Mouse (Mus musculus): Measurements from ENCODE around the gene Uba5.

The Uba5 gene

DNA sequence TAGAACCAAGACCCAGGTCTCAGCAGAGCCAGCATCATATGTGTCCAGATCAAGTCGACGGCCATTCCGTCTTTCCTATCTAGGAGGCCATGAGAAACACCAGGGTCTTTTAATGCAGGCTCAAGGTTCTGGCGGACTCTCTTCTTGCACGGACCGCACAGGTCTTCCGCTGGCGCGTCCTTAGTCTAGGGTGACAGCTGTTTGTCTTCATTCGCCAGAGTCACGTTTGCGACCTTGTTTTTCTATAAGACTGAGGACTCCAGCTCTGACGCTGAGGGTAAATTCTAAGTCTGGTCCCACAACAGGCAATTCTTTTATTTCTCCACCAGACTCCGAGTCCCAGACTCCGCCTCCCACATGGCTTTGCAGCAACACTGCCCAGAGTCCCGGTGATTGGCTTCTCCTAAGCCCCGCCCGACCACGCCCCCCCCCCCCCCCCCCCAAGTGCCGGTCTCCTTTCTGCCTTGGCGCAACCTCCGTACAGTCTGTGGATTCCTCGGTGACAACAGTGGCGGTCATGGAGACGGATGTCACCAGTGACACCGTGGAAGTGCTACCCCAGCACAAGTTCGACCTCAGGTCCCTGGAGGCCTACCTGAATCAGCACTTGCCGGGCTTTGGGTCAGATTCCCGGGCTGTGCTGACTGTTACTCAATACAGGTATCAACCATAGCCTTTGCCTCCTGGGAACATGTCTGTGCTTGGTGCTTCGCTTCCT lies 469 bp upstream of the Uba5 start, which contains the start of gene Acad11:
TSS of gene Acad11 (plus strand) at position 134 of the 718 bp plus-strand sequence.
- peak; percentile 80 for DNase-seq (ENCODE audit: low spot score)

DNA sequence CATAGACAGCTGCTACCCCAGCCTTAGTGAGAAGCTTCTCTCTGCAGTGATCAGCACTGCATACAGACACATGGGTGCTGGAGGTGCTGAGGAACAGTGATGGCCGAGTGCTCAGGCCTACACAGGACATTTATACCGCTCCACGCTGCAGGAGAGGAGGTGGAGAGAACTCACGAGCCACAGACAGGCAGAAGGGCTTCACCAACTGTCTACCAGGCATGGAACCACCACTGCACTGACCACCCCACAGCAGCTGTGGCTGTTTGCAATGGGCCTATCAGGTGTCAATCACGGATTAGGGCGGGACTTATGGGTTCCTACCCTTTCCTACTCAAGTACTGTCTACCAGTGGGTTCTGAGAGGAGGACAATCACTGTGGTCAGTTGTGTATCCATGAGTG lies 11.9 kb downstream of the Uba5 start:
- DNase-seq (ENCODE audit: low spot score) = no peak

DNA sequence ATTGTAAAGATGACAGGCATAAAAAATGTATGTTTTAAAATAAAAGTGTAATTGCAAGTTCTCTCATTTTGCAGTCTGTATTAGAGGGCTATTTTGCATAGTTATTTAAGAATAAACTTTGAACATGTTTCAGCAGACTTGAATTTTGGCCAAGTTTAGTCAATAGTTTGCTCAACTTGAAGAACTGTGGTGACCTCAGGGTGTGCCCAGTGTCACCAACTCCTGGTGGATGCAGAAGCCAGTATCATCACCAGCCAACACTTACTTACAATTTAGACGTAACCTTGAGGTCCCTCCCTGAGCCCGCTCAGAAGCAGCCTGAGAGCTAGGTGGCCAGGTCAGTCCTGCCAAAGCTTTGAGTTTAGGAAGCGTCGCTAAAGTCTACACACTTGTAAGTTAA lies 19.3 kb downstream of the Uba5 start:
- no peak for DNase-seq (ENCODE audit: low spot score)

DNA sequence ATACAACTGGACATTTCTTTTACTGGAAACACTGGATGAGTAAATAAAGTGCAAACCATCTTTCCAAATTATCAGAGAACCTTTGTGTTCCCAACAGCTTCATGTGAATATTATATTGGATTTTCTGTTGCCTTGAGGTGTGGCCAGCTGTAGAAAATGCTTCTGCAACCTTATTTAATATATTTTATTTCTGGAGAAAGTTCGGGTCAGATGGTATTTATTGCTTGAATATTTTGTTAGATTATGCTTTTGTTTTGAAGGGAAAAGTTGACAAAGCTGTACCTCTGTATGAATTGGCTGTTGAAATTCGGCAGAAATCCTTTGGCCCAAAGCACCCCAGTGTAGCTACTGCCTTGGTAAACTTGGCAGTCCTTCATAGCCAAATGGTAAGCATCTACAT lies 22.6 kb downstream of the Uba5 start, which contains the start of gene Gm28305:
TSS of gene Gm28305 (plus strand) at position 301 of the 400 bp plus-strand sequence.
- DNase-seq (ENCODE audit: low spot score) = no peak

DNA sequence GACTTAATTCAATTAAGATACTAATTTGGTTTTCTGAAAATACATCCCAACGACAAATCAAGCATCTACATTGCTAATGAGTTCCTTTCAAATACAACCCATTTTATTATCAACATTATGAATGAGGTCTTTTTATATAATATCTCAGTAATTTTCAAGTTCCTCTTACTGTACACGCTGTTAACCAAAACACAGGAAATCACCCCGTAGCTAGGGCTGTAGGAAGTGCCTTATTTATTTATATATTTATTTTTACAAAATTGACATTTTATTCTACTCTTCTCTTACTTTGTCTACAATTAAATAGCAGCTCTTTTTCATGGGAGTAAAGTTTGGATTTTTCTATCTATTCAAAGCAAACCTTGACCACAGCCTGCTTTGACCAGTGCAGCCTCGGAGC lies 23.2 kb downstream of the Uba5 start:
- no peak for DNase-seq (ENCODE audit: low spot score)

DNA sequence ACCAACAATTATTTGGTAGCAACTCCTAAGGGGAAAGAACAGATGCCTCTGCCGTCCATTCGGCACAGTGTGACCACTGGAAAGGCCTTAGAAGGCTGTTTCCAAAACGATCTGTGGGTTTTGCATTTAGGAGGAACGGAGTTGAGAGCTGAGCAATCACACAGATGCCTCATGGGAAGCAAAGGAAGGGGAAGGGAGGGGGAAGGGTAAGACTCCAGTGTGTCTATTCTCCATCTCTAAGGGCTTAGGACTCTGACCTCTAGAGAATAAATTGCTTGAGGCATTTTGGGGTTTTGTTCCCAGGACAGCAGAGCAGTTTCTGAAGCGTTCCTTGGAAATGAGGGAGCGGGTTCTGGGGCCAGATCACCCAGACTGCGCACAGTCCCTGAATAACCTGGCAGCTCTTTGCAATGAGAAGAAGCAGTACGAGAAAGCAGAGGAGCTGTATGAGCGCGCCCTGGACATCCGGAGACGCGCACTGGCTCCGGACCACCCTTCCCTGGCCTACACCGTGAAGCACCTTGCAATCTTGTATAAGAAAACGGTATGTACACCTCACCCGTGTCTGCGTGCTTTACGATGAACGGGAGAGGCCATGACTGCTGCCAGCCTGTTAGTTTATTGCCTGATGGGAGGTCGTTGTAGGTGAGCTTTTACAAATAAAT lies 23.8 kb downstream of the Uba5 start:
- no peak for DNase-seq (ENCODE audit: low spot score)

DNA sequence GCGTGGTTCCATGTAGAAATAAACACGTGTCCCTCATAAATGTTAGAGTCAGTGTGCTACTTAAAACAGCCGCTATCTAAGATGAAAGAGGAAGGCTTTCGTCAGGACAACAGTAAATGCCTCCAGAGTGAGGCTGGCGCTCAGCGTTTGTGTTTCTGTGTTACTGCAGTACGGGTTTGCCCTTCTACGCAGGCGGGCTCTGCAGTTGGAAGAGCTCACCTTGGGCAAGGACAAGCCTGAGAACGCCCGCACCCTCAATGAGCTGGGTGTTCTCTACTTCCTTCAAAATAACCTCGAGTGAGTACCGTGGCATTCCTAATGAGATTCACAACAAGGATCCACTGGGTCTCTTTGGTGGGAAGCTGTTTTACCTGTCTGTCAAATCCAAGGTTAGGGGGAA lies 24.7 kb downstream of the Uba5 start:
- no peak for DNase-seq (ENCODE audit: low spot score)

DNA sequence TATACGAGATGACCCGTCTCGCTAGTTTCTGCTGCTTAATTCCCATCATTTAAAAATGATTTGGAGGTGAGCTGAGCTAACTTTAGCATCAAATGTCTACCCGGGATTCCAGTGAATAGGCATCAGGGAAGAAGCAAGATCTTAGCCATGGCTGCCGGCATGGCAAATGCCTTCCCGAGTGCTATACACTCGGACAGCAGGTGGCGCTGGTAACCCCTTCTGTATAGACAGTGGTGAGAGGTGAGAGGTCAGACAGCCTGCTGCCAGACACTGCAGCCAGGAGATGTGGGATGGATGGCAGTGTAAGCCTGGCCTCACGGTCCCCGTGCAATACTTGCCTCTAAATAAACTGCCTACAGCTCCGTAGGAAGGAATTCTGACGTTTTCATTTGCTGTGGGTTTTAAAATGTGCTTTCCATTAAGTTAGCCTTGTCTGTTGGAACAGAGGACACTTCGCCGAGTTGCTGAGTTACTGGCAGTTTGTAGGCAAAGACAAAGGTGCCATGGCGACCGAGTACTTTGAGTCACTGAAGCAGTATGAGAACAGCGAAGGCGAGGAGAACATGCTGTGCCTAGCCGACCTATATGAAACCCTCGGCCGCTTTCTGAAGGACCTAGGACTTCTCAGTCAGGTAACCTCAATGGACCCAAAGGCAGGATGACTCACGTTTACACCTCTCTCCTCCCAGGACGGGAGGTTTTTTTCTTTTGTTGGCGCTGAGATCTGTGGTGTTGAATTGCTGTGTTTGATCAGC lies 27.5 kb downstream of the Uba5 start:
- peak; percentile 39 for DNase-seq (ENCODE audit: low spot score)

DNA sequence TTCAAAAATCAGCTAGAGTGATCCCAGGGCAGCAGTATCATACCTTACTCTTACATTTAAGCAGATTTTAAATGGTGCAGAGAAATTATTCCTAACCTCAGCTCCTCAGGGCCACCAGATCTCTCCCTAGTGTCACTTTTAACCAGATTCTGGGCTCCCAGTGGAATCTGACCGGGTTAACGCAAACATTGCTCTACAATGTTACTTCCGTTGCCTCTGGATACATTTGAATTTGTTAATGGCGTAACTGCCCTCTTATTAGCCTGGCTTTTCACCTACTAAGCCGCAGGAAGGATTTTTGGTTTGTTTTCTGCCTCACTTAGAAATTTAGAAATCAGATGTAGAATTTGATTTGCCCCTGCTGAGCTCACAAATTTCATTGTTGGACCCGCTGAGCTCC lies 28.2 kb downstream of the Uba5 start:
- no peak for DNase-seq (ENCODE audit: low spot score)

DNA sequence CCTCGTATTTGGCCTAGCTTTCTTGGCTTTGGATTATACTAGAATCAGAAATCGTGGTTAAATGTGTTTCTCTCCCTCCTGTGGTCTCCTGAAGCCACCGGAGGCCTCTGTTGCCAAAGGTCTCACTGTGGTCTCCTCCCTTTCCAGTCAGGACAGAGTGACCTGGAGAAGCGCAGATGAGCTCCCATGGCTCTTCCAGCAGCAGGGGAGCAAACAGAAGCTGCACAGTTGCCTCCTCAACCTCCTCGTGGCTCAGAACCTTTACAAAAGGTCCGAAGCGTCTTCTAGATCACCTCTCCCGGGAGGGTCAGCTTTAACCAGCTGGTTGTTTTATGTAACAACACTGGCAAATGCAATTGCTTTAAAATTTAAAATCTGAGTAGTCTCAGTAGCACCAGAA lies 28.7 kb downstream of the Uba5 start:
- DNase-seq (ENCODE audit: low spot score) = no peak

DNA sequence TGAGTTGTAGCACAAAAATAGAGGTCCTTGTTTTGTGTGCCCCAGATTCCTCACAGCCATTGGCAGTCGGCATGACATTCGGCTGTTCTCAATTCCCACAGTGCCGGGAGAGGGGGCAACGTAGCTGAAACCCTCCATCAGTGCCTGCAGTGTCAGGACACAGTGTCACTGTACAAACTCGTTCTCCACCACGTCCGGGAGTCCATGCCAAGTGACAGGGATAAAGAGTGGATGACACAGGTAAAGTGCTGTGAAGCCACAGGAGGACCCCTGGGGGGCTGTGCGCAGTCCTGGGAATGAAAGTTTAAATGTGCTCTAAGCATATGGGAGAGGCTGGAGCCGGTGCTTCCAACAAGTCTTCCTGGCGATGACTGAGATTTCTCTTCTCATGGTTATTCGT lies 33.1 kb downstream of the Uba5 start:
- DNase-seq (ENCODE audit: low spot score) = no peak

DNA sequence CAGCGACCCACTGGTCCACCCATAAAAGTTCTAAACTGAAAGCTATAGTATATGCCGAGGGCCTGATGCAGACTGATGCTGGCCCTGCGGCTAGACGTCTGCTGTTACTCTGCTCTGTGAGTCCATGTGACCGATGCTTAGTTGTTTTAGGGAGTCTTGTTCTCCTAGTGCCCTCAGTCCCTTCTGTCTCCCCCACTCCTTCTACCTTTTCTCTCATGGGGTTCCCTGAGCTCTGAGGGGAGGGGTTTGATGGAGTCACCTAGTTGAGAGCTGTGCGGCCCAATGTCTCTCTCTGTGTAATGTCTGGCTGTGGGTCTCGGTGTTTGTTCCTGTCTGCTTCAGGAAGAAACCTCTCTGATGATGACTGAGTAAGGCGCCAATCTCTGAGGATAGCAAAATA lies 35.7 kb downstream of the Uba5 start:
- DNase-seq (ENCODE audit: low spot score) = no peak

DNA sequence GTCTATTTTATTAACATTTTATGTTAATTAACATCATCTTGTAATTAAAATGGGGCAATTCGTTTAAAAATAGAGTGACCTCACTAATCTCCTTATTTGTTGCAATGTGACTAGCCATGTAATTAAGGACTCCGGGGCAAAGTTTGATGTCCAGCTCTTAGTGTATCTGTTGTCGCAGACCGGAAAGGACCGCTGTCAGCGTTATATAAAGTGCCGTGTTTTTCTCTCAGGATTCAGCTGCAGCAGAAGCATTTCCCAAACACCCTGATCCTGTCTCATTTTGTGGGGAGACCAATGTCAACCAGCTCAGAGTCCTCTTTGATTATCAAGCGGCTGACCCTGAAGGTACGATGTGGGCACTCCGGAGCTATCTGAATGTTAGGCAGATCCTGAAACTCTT lies 41.9 kb downstream of the Uba5 start:
- DNase-seq (ENCODE audit: low spot score) = no peak

DNA sequence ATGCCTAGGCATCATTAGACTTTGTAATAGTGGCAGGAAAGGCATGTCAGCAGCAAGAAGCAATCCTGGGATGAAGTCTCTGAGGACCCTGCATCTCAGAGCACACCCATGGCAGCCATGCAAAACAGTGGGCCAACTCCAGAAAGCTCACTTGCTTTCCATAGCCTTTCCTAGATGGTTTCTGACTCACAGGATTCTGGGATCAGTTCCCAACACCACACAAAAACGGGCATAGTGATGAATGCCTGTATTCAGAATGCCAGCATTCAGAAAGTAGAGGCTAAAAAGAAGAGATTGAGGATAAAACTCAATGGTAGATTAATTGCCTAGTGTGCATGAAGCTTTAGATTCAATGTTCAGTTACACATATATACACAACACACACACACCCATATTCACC lies 48.4 kb downstream of the Uba5 start:
- no peak for DNase-seq (ENCODE audit: low spot score)

DNA sequence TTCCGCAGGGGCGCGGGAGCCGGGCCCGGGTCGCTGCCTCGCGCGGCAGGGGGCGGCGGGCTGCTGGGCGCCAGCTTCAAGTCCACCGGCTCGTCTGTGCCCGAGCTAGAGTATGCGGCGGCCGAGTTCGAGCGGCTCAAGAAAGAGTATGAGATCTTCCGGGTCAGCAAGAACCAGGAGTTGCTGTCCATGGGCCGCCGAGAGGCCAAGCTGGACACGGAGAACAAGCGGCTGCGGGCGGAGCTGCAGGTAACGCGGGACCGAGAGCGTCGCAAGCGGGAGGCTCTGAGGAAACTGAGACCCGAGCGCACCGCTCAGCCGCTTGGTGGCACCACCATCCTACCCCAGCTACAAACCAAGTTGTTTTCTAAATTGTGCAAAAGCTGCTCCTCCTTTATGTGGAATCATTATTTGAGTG lies 60.0 kb downstream of the Uba5 start:
- DNase-seq (ENCODE audit: low spot score) = no peak

DNA sequence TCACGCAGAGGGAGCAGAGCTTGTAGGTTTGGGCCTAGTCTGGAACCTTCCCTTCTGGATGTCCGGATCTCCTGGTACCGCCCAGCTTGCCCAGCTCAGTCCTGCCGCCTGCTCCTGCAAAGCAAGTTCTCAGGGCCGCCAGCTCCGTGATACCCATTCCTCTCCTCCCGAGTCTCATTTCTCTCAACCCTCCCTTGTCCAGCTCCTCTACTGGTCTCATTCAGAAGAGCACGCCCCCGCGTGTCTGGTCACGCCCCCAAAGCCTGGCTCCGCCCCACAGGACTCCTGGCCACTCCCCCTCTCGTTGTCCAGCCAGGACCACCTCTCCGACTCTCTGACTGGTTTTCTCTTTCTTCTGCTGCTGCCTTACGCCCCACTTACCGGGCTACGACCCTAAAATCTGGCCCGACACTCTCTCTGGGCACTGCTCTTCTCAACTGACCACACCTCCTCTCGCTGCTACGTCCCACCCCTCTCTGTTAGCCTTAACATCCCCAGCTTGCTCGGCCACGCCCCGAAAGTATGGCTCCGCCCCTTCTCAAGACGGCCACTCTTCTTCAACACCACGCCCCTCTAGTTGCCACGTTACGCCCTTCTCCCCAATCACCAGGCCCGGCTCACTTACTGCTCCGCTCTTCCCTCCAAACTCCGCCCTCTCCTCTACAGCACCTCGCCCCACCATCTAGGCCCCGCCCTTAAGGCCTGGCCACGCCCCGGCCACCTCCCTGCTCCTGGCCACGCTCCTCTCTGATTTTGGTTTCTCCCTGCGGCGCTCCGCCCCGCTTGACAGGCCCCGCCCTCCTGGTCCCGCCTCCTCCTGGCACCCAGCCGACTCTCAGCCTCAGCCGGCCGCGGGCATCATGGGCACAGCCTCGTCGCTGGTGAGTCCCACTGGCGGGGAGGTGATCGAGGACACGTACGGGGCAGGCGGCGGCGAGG lies 60.7 kb downstream of the Uba5 start, which contains the start of gene Nphp3:
TSS of gene Nphp3 (plus strand) at position 624 of the 939 bp plus-strand sequence.
- peak; percentile 91 for DNase-seq (ENCODE audit: low spot score)

DNA sequence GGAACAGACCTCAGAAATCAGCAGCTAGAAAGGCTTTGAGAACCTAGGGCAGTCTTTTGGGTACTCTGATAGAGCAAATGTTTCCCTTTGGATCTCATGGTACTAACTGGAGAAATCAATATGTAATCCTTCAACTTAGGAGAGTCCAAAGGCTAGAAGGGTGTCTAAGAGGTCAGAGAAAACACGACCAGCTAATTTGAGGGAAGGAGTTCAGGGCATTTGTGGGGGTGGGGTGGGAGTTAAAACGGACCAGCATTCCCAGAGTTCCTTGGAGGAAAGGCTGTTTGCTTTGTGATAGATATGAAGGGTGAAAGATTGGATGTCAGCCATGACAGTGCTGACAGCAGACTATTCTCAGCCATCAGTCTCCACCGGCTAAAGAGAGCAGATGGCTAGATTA lies 62.3 kb downstream of the Uba5 start:
- DNase-seq (ENCODE audit: low spot score) = no peak
